Mouse (Mus musculus) liver, embryonic 15.5 days (tissue): ENCODE data around the gene Trim46. TPM values are rescaled to one million over a fixed set of nuclear protein-coding genes. Genes with fewer than 3 reads are reported as not detected.

Source experiments
- ATAC-seq: fragments of 200-750 bp; cut with Nextera tagmentation; 2 replicates; pipeline ENCODE4 v1.8.0; 2017; ENCODE audit warnings: moderate number of reproducible peaks, mild to moderate bottlenecking, moderate library complexity; ENCODE audit not compliant: insufficient read depth
- H3K27ac ChIP-seq: fragments of 300-500 bp; sonication (generic); replicated peaks from 2 replicates; pipeline ENCODE4 v1.5.1; 2015; ENCODE audit warnings: mild to moderate bottlenecking, inconsistent platforms
- H3K27me3 ChIP-seq: fragments of 300-500 bp; sonication (generic); 2 replicates; pipeline ENCODE4 v1.6.1; 2015; ENCODE audit warnings: mild to moderate bottlenecking, inconsistent platforms
- H3K36me3 ChIP-seq: fragments of 300-500 bp; sonication (generic); replicated peaks from 2 replicates; pipeline ENCODE4 v1.6.1; 2015; ENCODE audit warnings: moderate library complexity, mild to moderate bottlenecking, inconsistent platforms
- H3K4me1 ChIP-seq: fragments of 300-500 bp; sonication (generic); replicated peaks from 2 replicates; pipeline ENCODE4 v1.6.1; 2015; ENCODE audit warnings: inconsistent platforms
- H3K4me2 ChIP-seq: fragments of 300-500 bp; sonication (generic); 2 replicates; pipeline ENCODE4 v1.6.1; 2015; ENCODE audit warnings: moderate library complexity, mild to moderate bottlenecking, inconsistent platforms
- H3K4me3 ChIP-seq: fragments of 300-500 bp; sonication (generic); replicated peaks from 2 replicates; pipeline ENCODE4 v1.5.1; 2015; ENCODE audit warnings: mild to moderate bottlenecking, inconsistent platforms
- H3K9ac ChIP-seq: fragments of 300-500 bp; sonication (generic); 2 replicates; pipeline ENCODE4 v1.6.1; 2015; ENCODE audit warnings: moderate library complexity, mild to moderate bottlenecking, inconsistent platforms
- H3K9me3 ChIP-seq: fragments of 300-500 bp; sonication (generic); replicated peaks from 2 replicates; pipeline ENCODE4 v1.6.1; 2016; ENCODE audit warnings: inconsistent platforms
- WGBS: fragments of 180-500 bp; shearing (Covaris S2); methylation state at CpG from one replicate; pipeline ENCODE4 v1.1.7; 2015; ENCODE audit warnings: mixed read lengths; ENCODE audit not compliant: insufficient replicate concordance; 5-methylcytosine and 5-hydroxymethylcytosine counted together
- polyA plus RNA-seq: library from polyadenylated mRNA; unstranded; fragments of >200 nt; fragmentation: Nextera tagmentation; extraction: Ambion mirVana; gene quantifications from 2 replicates; pipeline ENCODE4 v1.2.1, GENCODE M21; 2015

The Trim46 gene
- polyA plus RNA-seq, 1 experiment from 2014 or later, result 0.23 TPM

- H3K27me3 ChIP-seq, result peaks cover 81% of the 10 kb centered on the region
- H3K36me3 ChIP-seq, result no peaks in the 10 kb centered on the region
- peak overlapping the region; percentile 52 for H3K4me3 ChIP-seq
- H3K4me1 ChIP-seq, result peaks cover 30% of the 10 kb centered on the region
- H3K4me2 ChIP-seq, result peak overlapping the region; percentile 69
- WGBS, result 13% methylated on average over 20 of the region's 20 CpGs
- ATAC-seq, result no peak
- peak overlapping the region; percentile 48; the same call in 1 of the 2 replicates for H3K27ac ChIP-seq
- H3K9ac ChIP-seq, result no peak overlapping the region
- no peaks in the 10 kb centered on the region for H3K9me3 ChIP-seq
These were observed 35.6 kb upstream of the Trim46 start for GRCm38 (mm10) chr3:89281579-89282290.

GRCm38 (mm10) chr3:89280606-89281511 lies 34.8 kb upstream of the Trim46 start, which contains the start of gene Efna1:
Efna1 (minus strand) TSS chr3:89281142.
- Histone ChIP-seq H3K27ac (peak within 1 kb of the TSS; percentile 64), H3K36me3 (no peaks in the 10 kb centered on the region), H3K4me3 (peak within 1 kb of the TSS; percentile 52), H3K4me1 (peaks cover 30% of the 10 kb centered on the region), H3K9me3 (no peaks in the 10 kb centered on the region), H3K9ac (no peak within 1 kb of the TSS; the same call in 1 of the 2 replicates), H3K4me2 (peak within 1 kb of the TSS; percentile 69), H3K27me3 (peaks cover 90% of the 10 kb centered on the region)
- ATAC-seq, result peak; percentile 60
- 2% methylated on average over 52 of the region's 52 CpGs for WGBS

- H3K9ac ChIP-seq, result no peak overlapping the region
- no peaks in the 10 kb centered on the region for H3K36me3 ChIP-seq
- H3K4me2 ChIP-seq, result peak overlapping the region; percentile 69
- peaks cover 89% of the 10 kb centered on the region for H3K27me3 ChIP-seq
- peaks cover 30% of the 10 kb centered on the region for H3K4me1 ChIP-seq
- peak overlapping the region; percentile 64 for H3K27ac ChIP-seq
- WGBS, result under 1% methylated on average over 29 of the region's 29 CpGs
- peak; percentile 29 for ATAC-seq
- H3K4me3 ChIP-seq, result peak overlapping the region; percentile 52
- no peaks in the 10 kb centered on the region for H3K9me3 ChIP-seq
These were observed 34.0 kb upstream of the Trim46 start for GRCm38 (mm10) chr3:89280050-89280605.

GRCm38 (mm10) chr3:89279153-89279890 lies 33.2 kb upstream of the Trim46 start:
- Histone ChIP-seq H3K9ac (peak overlapping the region; percentile 52), H3K4me3 (peak overlapping the region; percentile 52), H3K27me3 (peaks cover 80% of the 10 kb centered on the region), H3K9me3 (no peaks in the 10 kb centered on the region), H3K4me2 (peak overlapping the region; percentile 69), H3K4me1 (peaks cover 30% of the 10 kb centered on the region), H3K36me3 (no peaks in the 10 kb centered on the region), H3K27ac (peak overlapping the region; percentile 64)
- 3% methylated on average over 35 of the region's 35 CpGs for WGBS
- ATAC-seq, result peak; percentile 49

GRCm38 (mm10) chr3:89278643-89279042 lies 32.5 kb upstream of the Trim46 start:
- 0 out of 2 replicates have a peak overlapping the region, but pooled peaks have one; percentile 9 for H3K27ac ChIP-seq
- peak overlapping the region; percentile 69 for H3K4me2 ChIP-seq
- peaks cover 76% of the 10 kb centered on the region for H3K27me3 ChIP-seq

GRCm38 (mm10) chr3:89278107-89278506 lies 32.0 kb upstream of the Trim46 start:
- H3K27ac ChIP-seq, result no peak overlapping the region
- H3K4me2 ChIP-seq, result peak overlapping the region; percentile 69
- ATAC-seq, result peak; percentile 24; the same call in 1 of the 2 replicates
- peak overlapping the region; percentile 52 for H3K4me3 ChIP-seq
- no peaks in the 10 kb centered on the region for H3K36me3 ChIP-seq
- H3K9me3 ChIP-seq, result no peaks in the 10 kb centered on the region
- WGBS, result 57% methylated on average over 7 of the region's 7 CpGs
- H3K27me3 ChIP-seq, result peaks cover 76% of the 10 kb centered on the region
- H3K9ac ChIP-seq, result no peak overlapping the region
- H3K4me1 ChIP-seq, result peaks cover 30% of the 10 kb centered on the region

More at GRCm38 (mm10) chr3:89278643-89279042, 32.5 kb upstream of the Trim46 start:
- 12% methylated on average over 8 of the region's 8 CpGs for WGBS
- no peak for ATAC-seq
- Histone ChIP-seq H3K4me3 (peak overlapping the region; percentile 52), H3K9me3 (no peaks in the 10 kb centered on the region), H3K9ac (no peak overlapping the region), H3K4me1 (peaks cover 30% of the 10 kb centered on the region), H3K36me3 (no peaks in the 10 kb centered on the region)

- 48% methylated on average over 14 of the region's 14 CpGs for WGBS
- H3K9me3 ChIP-seq, result no peaks in the 10 kb centered on the region
- H3K36me3 ChIP-seq, result no peaks in the 10 kb centered on the region
- H3K4me3 ChIP-seq, result peak overlapping the region; percentile 52; the same call in 1 of the 2 replicates
- peaks cover 30% of the 10 kb centered on the region for H3K4me1 ChIP-seq
- H3K27ac ChIP-seq, result no peak overlapping the region
- ATAC-seq, result no peak
- H3K27me3 ChIP-seq, result peaks cover 76% of the 10 kb centered on the region
- H3K4me2 ChIP-seq, result peak overlapping the region; percentile 69
- no peak overlapping the region for H3K9ac ChIP-seq
These were observed 31.3 kb upstream of the Trim46 start for GRCm38 (mm10) chr3:89277281-89278021.

GRCm38 (mm10) chr3:89276061-89276460 lies 30.0 kb upstream of the Trim46 start:
- Histone ChIP-seq H3K4me1 (peaks cover 25% of the 10 kb centered on the region), H3K9ac (no peak overlapping the region), H3K36me3 (no peaks in the 10 kb centered on the region), H3K27ac (no peak overlapping the region), H3K27me3 (peaks cover 70% of the 10 kb centered on the region), H3K9me3 (no peaks in the 10 kb centered on the region), H3K4me2 (no peak overlapping the region), H3K4me3 (no peak overlapping the region)
- no peak for ATAC-seq
- WGBS, result 72% methylated on average over 13 of the region's 13 CpGs

GRCm38 (mm10) chr3:89271760-89272159 lies 25.7 kb upstream of the Trim46 start:
- Histone ChIP-seq H3K9me3 (no peaks in the 10 kb centered on the region), H3K36me3 (no peaks in the 10 kb centered on the region), H3K27ac (no peak overlapping the region), H3K9ac (no peak overlapping the region), H3K4me2 (no peak overlapping the region), H3K4me3 (no peak overlapping the region), H3K27me3 (peaks cover 27% of the 10 kb centered on the region), H3K4me1 (peaks cover 36% of the 10 kb centered on the region)
- ATAC-seq, result no peak
- 56% methylated on average over 6 of the region's 6 CpGs for WGBS

- no peak for ATAC-seq
- peaks cover 18% of the 10 kb centered on the region for H3K27me3 ChIP-seq
- H3K9ac ChIP-seq, result no peak overlapping the region
- 65% methylated on average over 6 of the region's 6 CpGs for WGBS
- H3K4me1 ChIP-seq, result peaks cover 41% of the 10 kb centered on the region
- H3K36me3 ChIP-seq, result no peaks in the 10 kb centered on the region
- H3K4me3 ChIP-seq, result no peak overlapping the region
- no peak overlapping the region for H3K27ac ChIP-seq
- no peaks in the 10 kb centered on the region for H3K9me3 ChIP-seq
- peak overlapping the region; percentile 76 for H3K4me2 ChIP-seq
These were observed 24.8 kb upstream of the Trim46 start for GRCm38 (mm10) chr3:89270891-89271290.
